ENCODE assay signal across 20 mouse cellular contexts in the genomic region with DNA sequence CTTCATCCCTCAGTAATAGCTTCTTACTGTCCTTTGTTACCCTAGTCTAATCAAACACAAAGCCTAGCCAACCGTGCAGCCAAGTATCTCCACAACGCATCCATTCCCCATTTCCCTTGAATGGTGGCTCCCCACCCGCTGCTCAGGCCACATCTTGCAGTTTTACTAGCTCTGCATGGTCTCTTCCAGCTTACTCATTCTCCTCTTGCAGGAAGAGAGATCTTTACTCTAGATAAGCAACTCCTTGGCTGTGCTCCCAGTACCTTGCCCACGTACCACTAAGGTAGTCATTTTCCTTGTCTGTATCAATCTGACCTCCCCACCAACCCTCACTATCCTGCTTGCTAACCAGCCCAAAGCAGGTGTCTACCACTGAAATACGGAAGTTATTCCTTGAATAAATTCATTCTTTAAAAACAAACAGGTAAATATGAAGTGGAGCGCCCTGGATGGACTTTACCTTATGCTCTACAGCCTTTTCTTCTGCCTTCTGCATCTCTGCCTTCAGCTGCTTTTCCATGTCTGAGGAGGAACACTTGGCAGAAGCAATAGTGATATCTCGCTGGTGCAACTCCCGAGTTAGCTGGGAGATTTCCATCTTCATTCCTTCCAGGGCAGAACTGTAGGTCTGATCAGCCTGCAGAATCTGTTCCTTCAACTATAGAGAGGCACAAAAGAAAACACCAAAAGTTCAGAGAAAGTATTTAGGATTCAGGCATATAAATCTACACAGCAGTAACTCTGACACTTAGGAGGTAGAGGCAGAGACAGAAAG. TPM values are rescaled to one million over a fixed set of nuclear protein-coding genes. Genes with fewer than 3 reads are reported as not detected.
DNase-seq lines count a peak whose midpoint lies in the region; ATAC-seq and TF ChIP-seq lines count a peak whose summit lies in the region.
"Had no signal": no experiment of that assay in that cellular context is flagged by ENCODE, and none has a peak within 500 bp of the region (broad histone marks: within the 10 kb centered on the region; RNA-seq: fewer than 3 reads in every experiment).

No protein-coding gene starts in this region.

- 81% methylated on average over 8 of the region's 8 CpGs for WGBS in liver, postnatal 0 days (ENCODE audit: insufficient replicate concordance)

- DNase-seq in kidney, adult 9 months, result peak; percentile 16
- no peak for DNase-seq in kidney, adult 18-20 months
- peak; percentile 80 for DNase-seq in urinary bladder, postnatal 14 days (ENCODE audit: low spot score)
- no peak for DNase-seq in urinary bladder, postnatal 25 days (ENCODE audit: low spot score)
- DNase-seq in brain, adult 2 months (ENCODE audit: low read depth, low spot score), result peak; percentile 70
- no peak for DNase-seq in liver, postnatal 0 days
- no peak for DNase-seq in c-Kit-positive CD71-positive TER-119-positive erythroid progenitor cells, embryonic 14.5 days (ENCODE audit: low spot score)
- DNase-seq: adrenal gland, postnatal 14 days; cerebellum, postnatal 10 days; embryo, embryonic 11 days; gastrocnemius, postnatal 36 days; heart, postnatal 36 days; left cerebral cortex, postnatal 4 days; lung, adult 2 months; thymus, postnatal 4 days had no signal

- ATAC-seq in liver, postnatal 0 days, result no peak
- ATAC-seq: forebrain, embryonic 13.5 days had no signal

- no peak overlapping the region for H3K27ac ChIP-seq in liver, postnatal 0 days (ENCODE audit: low read depth)
- H3K27ac ChIP-seq: forebrain, embryonic 13.5 days; heart, embryonic 13.5 days; macrophage; neural tube, embryonic 13.5 days had no signal

- H3K27me3 ChIP-seq in liver, postnatal 0 days (ENCODE audit: insufficient read depth, low read length), result no peaks in the 10 kb centered on the region
- H3K27me3 ChIP-seq: forebrain, embryonic 13.5 days; heart, embryonic 13.5 days; neural tube, embryonic 13.5 days had no signal

- TF ChIP-seq EP300 in liver, postnatal 0 days (IDR thresholded peaks at IDR 0.05; ENCODE audit: low read depth), result no peak

- no peaks in the 10 kb centered on the region for H3K9me3 ChIP-seq in liver, postnatal 0 days (ENCODE audit: low read length)
- H3K9me3 ChIP-seq: forebrain, embryonic 13.5 days; heart, embryonic 13.5 days; neural tube, embryonic 13.5 days had no signal

- no peaks in the 10 kb centered on the region for H3K4me1 ChIP-seq in liver, postnatal 0 days (ENCODE audit: insufficient read depth)
- H3K4me1 ChIP-seq: forebrain, embryonic 13.5 days had no signal

- TF ChIP-seq CTCF in liver, postnatal 0 days (IDR thresholded peaks at IDR 0.05; ENCODE audit: low read depth), result no peak

- H3K4me2 ChIP-seq in liver, postnatal 0 days (ENCODE audit: low read depth, low read length), result no peak overlapping the region
- H3K4me2 ChIP-seq: forebrain, embryonic 13.5 days; heart, embryonic 13.5 days; midbrain, embryonic 11.5 days; neural tube, embryonic 13.5 days had no signal

- no peak overlapping the region for H3K9ac ChIP-seq in liver, postnatal 0 days (replicated peaks)
- H3K9ac ChIP-seq: forebrain, embryonic 13.5 days; heart, embryonic 13.5 days; neural tube, embryonic 13.5 days had no signal

- no peak overlapping the region for H3K4me3 ChIP-seq in liver, postnatal 0 days (ENCODE audit: low read depth, low read length)
- H3K4me3 ChIP-seq: forebrain, embryonic 13.5 days; heart, embryonic 13.5 days; neural tube, embryonic 13.5 days had no signal

- peaks cover 33% of the 10 kb centered on the region for H3K36me3 ChIP-seq in liver, postnatal 0 days (replicated peaks; ENCODE audit: insufficient read depth, low read length)

RNA-seq across cellular contexts. Expression of gene Anapc13, which starts 30.2 kb away (rescaled TPM):
- polyA plus RNA-seq in liver, postnatal 0 days (2015; fragmentation: Nextera tagmentation; extraction: Ambion mirVana), result 123 and 126 TPM in 2 replicates

RNA-seq across cellular contexts. Expression of gene Cep63, which starts 30.5 kb away (rescaled TPM):
- polyA plus RNA-seq in liver, postnatal 0 days (2015; fragmentation: Nextera tagmentation; extraction: Ambion mirVana), result 15.5 and 16.6 TPM in 2 replicates

Comparison
In these comparisons a context has a peak if more than half of its experiments do, and no peak if none do; other contexts are left out.
1. DNase-seq: peak in kidney, adult 9 months (single experiment), urinary bladder, postnatal 14 days (single experiment) and brain, adult 2 months (single experiment); none in kidney, adult 18-20 months (single experiment), urinary bladder, postnatal 25 days (single experiment), liver, postnatal 0 days (single experiment) and c-Kit-positive CD71-positive TER-119-positive erythroid progenitor cells, embryonic 14.5 days (single experiment).